Comparison of ENCODE assay signal across 24 mouse cellular contexts in the genomic region with DNA sequence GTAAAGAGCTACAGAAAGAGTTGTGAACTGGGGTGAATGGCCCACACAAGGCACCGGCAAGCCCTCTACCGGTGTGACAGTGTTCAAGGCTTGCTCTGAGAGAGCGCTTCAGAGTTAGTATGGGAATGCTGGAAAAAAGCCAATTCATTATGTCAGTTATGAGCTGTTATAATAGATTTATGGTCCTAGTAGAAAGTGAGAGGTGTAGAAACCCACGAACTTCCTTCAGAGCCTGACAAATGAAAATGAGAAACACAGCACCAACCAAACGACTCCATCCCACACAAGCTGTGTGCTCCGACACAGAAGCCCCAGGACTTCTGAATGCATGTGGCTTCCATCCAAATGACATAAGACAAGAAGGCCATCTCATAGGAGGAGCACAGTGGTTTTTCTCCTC. TPM values are rescaled to one million over a fixed set of nuclear protein-coding genes. Genes with fewer than 3 reads are reported as not detected.
DNase-seq lines count a peak whose midpoint lies in the region; ATAC-seq and TF ChIP-seq lines count a peak whose summit lies in the region.
"Had no signal": no experiment of that assay in that cellular context is flagged by ENCODE, and none has a peak within 500 bp of the region (broad histone marks: within the 10 kb centered on the region; RNA-seq: fewer than 3 reads in every experiment).

No protein-coding gene starts in this region.

- DNase-seq in kidney, adult 2 months: no peak
- no peak for DNase-seq in urinary bladder, postnatal 4 days (ENCODE audit: low spot score in 2 of 2)
- DNase-seq: adrenal gland, postnatal 10 days; adrenal gland, postnatal 25 days; B cell, adult 2 months; cerebellum, adult 11 months; cerebellum, adult 18-20 months; cerebellum, adult 8-10 months; cerebellum, adult 9-11 months; cerebellum, postnatal 14 days; cerebellum, postnatal 36 days; forebrain, postnatal 0 days had no signal

- 0 out of 2 replicates have a peak overlapping the region, but pooled peaks have one; percentile 37 for H3K27ac ChIP-seq in kidney, embryonic 15.5 days
- no peak overlapping the region for H3K27ac ChIP-seq in kidney, adult 2 months (ENCODE audit: insufficient read depth, low read depth, low read length)
- H3K27ac ChIP-seq: embryonic facial prominence, embryonic 10.5 days; embryonic facial prominence, embryonic 12.5 days; forebrain, embryonic 13.5 days; forebrain, embryonic 15.5 days had no signal

- no peaks in the 10 kb centered on the region for H3K9me3 ChIP-seq in kidney, embryonic 15.5 days (replicated peaks)
- H3K9me3 ChIP-seq: embryonic facial prominence, embryonic 10.5 days; embryonic facial prominence, embryonic 12.5 days; forebrain, embryonic 13.5 days; forebrain, embryonic 15.5 days; G1E had no signal

- TF ChIP-seq POLR2A in kidney, adult 2 months (IDR thresholded peaks at IDR 0.05; ENCODE audit: low read depth, low read length): no peak

- TF ChIP-seq CTCF in kidney, adult 2 months (conservative IDR thresholded peaks at IDR 0.05; ENCODE audit: insufficient read depth, insufficient read length, low read depth, low read length): no peak

- H3K9ac ChIP-seq in kidney, embryonic 15.5 days: no peak overlapping the region
- H3K9ac ChIP-seq: embryonic facial prominence, embryonic 12.5 days; forebrain, embryonic 13.5 days; forebrain, embryonic 15.5 days; forebrain, postnatal 0 days had no signal

- H3K4me3 ChIP-seq in kidney, embryonic 15.5 days (replicated peaks): no peak overlapping the region
- H3K4me3 ChIP-seq in kidney, adult 2 months (ENCODE audit: insufficient read depth, low read depth, low read length): no peak overlapping the region
- H3K4me3 ChIP-seq: embryonic facial prominence, embryonic 10.5 days; embryonic facial prominence, embryonic 12.5 days; forebrain, embryonic 13.5 days; forebrain, embryonic 15.5 days had no signal

- H3K36me3 ChIP-seq in kidney, embryonic 15.5 days: peaks cover 17% of the 10 kb centered on the region
- peaks cover 2% of the 10 kb centered on the region; the same call in 1 of the 2 replicates for H3K36me3 ChIP-seq in kidney, adult 2 months (ENCODE audit: control insufficient read depth, insufficient read depth, low read length)
- H3K36me3 ChIP-seq: forebrain, embryonic 15.5 days; G1E had no signal

- no peak overlapping the region for H3K4me2 ChIP-seq in kidney, embryonic 15.5 days
- H3K4me2 ChIP-seq: embryonic facial prominence, embryonic 12.5 days; forebrain, embryonic 13.5 days; forebrain, embryonic 15.5 days had no signal

- ATAC-seq in kidney, embryonic 15.5 days (replicated peaks; ENCODE audit: low FRiP score): no peak
- ATAC-seq in common myeloid progenitor, adult 5-6 weeks (replicated peaks; ENCODE audit: low read depth, poor library complexity, severe bottlenecking): peak; percentile 42; the same call in 1 of the 2 replicates
- 0 out of 2 replicates have a peak, but pooled peaks have one; percentile 20 for ATAC-seq in megakaryocyte progenitor cell, adult 5-6 weeks (replicated peaks; ENCODE audit: poor library complexity)
- ATAC-seq: activated CD4-positive, CD25-positive, alpha-beta regulatory T cell, adult 4 months; CD4-positive, CD25-positive, alpha-beta regulatory T cell, adult 4 months; forebrain, embryonic 13.5 days; forebrain, embryonic 15.5 days; forebrain, postnatal 0 days; Patski had no signal

- H3K4me1 ChIP-seq in kidney, embryonic 15.5 days: 0 out of 2 replicates have a peak, but pooled peaks cover 2% of the 10 kb centered on the region
- H3K4me1 ChIP-seq in kidney, adult 2 months (ENCODE audit: control insufficient read depth, insufficient read depth, low read length): no peaks in the 10 kb centered on the region
- H3K4me1 ChIP-seq: embryonic facial prominence, embryonic 10.5 days; embryonic facial prominence, embryonic 12.5 days; forebrain, embryonic 15.5 days had no signal

- WGBS in kidney, embryonic 15.5 days: 69% methylated on average over 6 of the region's 6 CpGs
- WGBS in kidney, adult 2 months: 69% methylated on average over 6 of the region's 6 CpGs

- no peaks in the 10 kb centered on the region for H3K27me3 ChIP-seq in kidney, embryonic 15.5 days
- no peaks in the 10 kb centered on the region for H3K27me3 ChIP-seq in kidney, adult 2 months (replicated peaks; ENCODE audit: control insufficient read depth, insufficient read depth, low read length)
- H3K27me3 ChIP-seq: CH12.LX; embryonic facial prominence, embryonic 12.5 days; forebrain, embryonic 13.5 days; forebrain, embryonic 15.5 days; Patski had no signal

RNA-seq across cellular contexts. Expression of a gene that starts 36.3 kb away (rescaled TPM):
- 26.1 and 27.1 TPM in 2 replicates for polyA plus RNA-seq in kidney, embryonic 15.5 days (2015; fragmentation: Nextera tagmentation; extraction: Ambion mirVana)
- 35.8 and 37.6 TPM in 2 replicates for polyA plus RNA-seq in kidney, adult 2 months (2012; rRNA removed)
- total RNA-seq in common myeloid progenitor, adult 5-6 weeks (2017): 3.3 and 3.5 TPM in 2 replicates
- total RNA-seq in megakaryocyte progenitor cell, adult 5-6 weeks (2015): 3.4 and 3.9 TPM in 2 replicates
- 2.4 TPM in 2 replicates for total RNA-seq in megakaryocyte progenitor cell, adult 5-6 weeks (2017)

RNA-seq across cellular contexts. Expression of a gene that starts 44.9 kb away (rescaled TPM):
- 17.1 and 17.6 TPM in 2 replicates for polyA plus RNA-seq in kidney, embryonic 15.5 days (2015; fragmentation: Nextera tagmentation; extraction: Ambion mirVana)
- 12.2 and 15.5 TPM in 2 replicates for polyA plus RNA-seq in kidney, adult 2 months (2012; rRNA removed)
- total RNA-seq in common myeloid progenitor, adult 5-6 weeks (2017): 65.3 and 71.5 TPM in 2 replicates
- 42.8 and 49.3 TPM in 2 replicates for total RNA-seq in megakaryocyte progenitor cell, adult 5-6 weeks (2015)
- 41.9 and 52.3 TPM in 2 replicates for total RNA-seq in megakaryocyte progenitor cell, adult 5-6 weeks (2017)
